Mouse (Mus musculus): ENCODE measurements around the gene Gpr50.
A peak's percentile ranks its signal among the peaks of the same experiment; 100 is the strongest.

Gpr50 gene

DNA sequence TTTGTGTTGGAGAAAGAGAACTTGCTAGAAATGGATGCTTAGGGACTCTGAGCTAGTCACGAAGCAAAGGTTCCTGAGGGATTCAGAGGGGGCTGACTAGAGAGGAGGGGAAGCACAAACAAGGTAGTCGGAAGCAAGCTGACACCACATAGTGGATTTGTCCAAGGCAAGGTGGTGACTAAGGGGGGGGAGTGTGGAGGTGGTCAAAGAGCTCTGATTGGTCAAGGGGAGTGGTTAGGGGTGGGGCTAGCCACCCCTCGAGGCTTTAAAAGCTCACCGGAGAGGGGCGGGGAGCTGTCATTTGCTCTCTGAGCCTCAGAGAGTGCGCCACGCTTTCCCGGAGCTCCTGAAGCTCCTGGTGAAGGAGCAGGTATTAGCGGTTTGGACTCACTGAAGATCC lies at the start of gene Gpr50:
Gene Gpr50, plus strand, starts transcription at position 294 of the 400 bp plus-strand sequence.
- DNase-seq = no peak

DNA sequence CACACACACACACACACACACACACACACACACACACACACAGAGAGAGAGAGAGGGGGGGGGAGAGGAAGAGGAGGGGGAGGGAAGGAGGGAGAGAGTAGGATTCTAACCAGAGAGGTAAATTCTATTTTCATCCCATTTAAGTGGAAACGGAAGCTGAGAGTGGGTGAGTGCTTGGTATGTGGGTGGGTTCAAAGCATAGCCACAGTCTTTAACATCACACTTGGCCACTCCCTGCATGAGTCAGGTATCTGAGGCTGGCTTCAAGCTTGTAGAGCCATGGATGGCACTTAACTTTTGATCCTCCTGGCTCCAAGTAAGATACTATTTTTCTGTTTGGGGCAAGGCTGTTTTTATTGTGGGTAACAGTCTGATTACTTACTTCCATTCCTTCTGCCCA lies 41.2 kb upstream of the Gpr50 start:
- no peak for DNase-seq

DNA sequence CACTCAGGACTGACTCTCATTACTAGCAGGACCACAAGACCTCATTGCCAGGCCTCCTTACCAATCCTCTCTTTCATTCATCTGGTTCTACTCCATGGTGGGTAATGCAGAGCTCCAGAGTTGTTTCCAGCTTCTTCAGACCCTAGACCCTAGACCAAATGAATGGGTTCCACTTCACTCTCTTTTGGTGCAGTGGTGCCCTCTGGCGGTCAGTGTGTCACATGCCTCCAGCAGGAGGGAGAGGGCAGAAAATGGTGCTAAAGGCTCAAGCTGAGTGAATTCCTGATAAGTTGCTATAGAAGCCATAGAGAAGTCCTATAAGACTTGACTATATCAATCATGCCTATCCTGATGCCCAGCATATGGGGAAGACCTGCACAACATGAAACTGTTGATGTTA lies 39.6 kb upstream of the Gpr50 start:
- peak in 1 of 2 experiments; percentile 49 for DNase-seq

DNA sequence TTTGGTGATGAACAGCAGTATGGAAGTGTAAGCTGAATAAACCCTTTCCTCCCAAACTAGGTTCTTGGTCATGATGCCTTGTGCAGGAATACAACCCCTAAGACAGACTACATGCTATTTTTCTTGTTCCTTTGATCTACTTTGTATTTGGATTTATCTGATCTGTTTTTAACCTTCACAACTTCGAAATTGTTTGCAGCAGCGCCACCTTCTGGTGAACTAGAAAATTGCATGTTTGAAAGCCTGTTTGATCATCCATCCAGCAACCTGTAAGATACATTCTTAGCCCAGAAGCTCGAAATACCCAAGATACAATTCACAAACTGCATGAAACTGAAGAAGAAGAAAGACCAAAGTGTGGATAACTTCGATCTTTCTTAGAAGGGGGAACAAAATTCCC lies 35.2 kb upstream of the Gpr50 start:
- peak in 1 of 2 experiments; percentile 23 for DNase-seq

DNA sequence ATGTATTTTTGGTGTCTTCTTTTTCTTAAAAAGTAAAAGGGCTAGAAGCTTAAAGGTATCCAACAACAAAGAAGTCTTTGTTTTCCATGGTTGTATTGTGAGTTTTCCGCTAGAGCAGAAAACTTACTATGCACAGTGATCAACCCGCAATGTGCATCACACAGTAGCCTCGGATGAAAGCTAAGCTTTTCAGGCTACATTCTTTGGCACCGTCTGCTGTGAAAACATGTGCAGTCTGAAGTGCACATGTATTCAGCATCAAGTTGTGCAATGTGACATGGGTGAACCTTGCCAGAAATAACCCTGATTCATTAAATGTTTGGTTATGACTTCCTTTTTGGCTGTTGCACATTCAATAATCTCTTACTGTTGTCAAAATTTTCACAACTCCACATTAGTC lies 32.8 kb upstream of the Gpr50 start:
- no peak for DNase-seq

DNA sequence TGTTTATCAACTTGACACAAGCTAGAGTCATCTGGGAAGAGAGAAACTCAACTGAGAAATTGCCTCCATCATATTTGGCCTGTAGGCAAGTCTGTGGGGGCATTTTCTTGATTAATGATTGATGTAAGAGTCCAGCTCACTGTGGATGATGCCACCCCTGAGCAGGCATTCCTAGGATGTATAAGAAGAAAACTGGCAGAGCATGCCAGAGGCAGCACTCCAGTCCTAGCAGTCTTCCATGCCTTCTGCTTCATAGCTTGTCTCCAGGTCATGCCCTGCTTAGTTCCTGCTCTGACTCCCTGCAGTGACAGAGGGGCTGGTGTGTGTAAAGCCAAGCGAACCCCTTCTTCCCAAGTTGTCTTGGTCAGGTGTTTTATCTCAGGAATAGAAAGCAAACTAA lies 32.3 kb upstream of the Gpr50 start:
- no peak for DNase-seq

DNA sequence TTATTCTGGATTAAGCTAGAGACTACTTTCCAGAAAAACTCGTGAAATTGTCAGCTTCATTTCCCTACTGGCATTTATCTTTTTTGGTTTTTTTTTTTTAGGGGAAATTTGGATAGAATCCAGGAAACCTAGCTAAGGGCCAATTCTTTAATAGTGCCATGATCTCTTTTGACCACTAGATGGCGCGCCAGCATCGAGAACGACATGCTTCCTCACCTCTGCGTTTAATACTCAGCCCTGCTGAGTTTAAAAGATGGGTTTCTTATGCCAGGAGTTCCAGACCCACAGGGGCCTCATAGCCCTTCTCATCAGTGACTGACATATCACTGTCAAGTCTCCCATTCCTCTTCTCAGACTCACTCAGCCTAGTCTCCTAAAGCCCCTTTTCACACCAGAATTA lies 15.5 kb upstream of the Gpr50 start:
- peak in 1 of 2 experiments; percentile 56 for DNase-seq

DNA sequence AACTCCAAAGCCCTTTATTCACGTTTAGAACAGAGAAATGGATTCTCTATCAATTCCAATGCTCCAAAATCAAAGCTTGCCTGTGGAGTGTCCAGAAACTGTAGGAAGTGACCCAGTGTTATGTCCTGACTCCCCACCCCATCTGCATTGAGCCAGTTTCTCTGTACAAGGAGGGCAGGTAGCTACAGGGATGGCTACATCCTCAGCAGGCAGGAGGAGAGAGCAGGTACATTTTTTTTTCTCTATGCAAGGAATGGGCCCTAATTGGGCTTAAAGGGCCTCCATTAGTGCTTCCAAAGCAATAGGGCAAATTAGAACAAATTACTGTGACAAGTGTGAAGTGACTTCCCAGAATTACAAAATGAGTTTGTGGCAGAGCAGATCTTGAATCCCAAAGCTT lies 15.0 kb upstream of the Gpr50 start:
- no peak for DNase-seq

DNA sequence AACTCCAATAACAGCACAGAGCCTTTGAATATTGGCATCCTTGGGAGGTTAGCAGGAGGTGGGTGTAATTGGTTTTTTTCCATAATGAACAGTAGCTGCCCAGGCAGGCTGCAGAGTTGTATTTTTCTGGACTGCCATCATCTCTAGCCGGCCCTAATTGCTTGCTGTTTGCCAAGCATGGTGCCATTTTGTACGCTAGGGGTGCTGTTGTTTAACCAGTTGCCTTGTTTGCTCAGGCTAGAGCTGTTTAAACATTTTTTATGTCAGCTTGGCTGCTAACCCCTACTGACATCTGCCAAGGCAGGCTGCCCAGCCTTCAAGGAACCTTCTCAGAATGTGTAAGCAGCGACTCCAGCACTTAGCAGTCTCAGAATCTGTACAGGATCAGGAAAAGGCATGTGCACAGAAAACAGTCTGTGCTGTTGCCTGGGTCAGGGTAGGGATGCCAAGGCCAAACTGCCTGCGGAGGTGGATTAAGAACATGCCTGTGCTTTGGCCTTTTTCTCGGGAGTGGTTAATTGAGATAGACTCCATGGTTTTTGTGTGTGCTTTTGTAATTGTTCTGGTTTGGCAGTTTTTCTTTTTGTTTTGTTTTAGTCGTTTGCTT lies 14.5 kb upstream of the Gpr50 start:
- DNase-seq = peak; percentile 60 to 63

DNA sequence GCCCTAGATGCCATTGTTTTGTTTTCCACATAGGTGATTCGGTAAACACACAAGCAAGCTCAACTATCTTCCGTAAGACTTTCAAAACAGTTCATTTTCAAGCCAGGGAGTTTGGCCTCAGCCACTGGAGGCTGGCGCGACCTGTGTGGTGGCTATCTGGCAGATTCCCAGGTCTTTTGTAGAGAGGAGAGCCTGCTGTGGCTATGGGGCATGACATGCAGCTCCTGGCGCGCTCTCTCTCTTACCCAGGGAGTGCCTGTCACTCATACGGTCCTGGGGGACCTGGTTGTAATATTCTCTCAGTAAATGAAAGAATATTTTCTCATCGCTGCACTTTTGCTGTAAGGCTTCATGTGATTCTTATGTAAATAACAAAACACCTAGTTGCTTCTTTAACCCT lies 13.5 kb upstream of the Gpr50 start:
- DNase-seq = no peak

DNA sequence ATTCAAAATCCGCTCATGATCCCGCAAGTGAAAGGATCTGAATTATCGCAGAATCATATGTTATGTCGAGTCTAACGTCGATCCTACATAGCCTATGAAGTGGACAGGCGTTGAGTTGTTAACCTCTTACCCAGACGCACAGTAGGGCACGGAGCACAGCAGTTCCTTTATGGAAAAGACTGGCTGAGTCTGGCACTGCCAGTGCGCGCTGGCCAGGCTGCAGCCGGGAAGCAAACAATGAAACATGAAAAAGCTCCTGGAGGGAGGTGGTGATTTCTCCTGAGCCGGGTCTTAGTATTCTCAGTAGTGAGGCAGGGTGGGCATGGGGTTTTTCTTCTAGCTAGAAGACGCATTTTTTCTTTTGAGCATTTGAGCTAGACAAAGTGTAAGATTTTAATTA lies 1.7 kb upstream of the Gpr50 start:
- no peak for DNase-seq

DNA sequence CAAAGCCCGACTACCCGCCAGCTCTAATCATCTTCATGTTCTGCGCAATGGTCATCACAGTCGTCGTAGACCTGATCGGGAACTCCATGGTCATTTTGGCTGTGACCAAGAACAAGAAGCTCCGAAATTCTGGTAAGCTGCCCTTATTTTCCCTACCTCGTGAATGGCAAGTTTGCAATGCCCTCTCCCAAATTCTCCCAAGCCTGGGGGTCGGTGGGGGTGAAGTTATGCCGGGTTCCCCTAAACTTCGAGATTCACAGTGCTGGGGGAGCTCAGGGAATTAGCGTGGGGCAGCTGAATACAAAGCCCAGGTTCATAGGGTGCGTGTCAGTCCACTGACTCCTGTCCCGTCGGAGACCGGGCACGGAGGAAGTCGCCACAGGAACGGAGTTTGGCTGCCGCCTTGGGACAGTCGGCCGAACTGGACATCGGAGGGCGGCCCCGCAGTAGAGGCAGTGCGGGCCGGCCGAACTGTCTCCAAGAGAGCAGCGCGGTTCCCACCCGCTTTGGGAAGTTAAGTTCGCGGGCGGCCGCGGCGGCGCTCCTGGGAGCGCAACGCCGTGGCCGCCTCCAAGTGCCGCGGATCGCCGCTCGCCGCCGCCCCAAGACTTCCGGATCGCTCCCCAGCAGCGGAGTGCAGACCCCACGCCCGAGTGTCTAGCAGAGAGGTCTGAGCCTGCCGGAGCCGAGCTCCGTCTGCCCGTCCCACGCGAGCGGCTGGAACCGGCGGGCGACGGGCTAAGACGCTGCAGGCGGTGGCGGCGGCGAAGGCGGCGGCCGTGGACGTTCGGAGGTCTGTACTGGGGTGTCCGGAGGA lies 612 bp downstream of the Gpr50 start:
- no peak for DNase-seq

DNA sequence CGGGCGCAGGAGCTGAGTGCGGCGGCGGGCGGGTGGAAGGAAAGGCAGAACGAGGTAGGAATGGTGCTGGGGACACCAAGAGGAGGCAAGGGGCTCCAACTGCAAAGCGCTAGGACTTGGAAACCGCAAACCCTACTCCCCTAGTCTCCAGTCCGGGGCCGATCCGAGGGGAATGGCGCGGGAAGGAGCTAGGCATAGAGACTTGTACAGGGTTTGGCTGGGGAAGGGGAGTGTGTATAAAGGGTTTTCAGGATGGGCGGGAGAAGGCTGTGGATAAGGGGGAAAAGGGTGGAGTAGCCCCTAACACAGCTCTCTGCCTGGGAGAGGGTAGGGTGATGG lies 1.2 kb downstream of the Gpr50 start:
- DNase-seq = no peak

DNA sequence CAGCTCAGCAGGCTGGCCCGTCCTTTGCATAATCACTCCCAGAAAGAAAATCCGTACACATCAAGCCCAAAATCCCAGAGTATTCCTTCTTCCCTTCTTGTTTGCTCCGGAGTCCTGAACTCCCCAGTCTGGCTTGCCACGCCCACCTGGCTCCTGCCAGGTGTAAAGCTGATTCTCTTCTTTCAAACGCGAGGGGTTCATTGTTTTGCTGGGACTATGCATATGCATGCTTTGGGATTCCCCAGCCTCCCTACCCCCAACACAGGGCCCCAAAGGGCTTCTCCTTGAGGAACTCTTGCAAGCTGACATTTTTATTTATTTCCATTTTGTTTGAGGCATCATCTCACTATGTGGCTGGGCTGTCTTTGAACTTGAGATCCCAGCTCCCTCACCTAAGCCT lies 6.8 kb downstream of the Gpr50 start:
- no peak for DNase-seq

DNA sequence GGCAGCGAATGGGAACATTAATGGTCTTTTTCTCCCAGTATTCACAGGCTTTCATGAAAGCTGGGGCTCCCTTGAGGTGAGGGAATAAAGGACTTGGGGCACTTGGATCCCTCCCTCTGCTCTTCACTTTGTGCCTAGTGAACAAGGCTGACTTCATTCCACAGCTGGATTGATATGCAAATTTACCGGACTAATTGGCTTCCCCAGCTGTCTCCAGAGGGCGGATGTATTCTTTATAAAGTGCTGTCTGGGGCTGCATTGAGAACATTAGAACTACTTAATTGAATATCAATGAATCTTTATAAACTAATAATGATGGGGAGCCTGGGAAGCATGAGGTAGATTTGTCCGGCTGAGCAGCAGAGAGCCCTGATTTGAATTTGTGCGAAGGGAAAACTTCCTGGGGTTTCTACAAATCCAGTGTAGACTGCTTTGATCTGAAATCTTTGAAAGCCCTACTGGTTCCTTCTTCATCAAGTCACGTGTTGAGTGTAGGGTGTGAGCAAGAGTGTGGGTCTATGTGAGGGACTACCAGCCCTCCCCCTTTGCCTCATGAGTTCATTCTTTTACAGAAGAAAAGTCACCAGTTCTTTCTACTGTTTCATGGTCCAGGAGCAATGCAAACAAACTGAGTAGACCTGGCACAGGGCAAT lies 37.5 kb downstream of the Gpr50 start:
- no peak for DNase-seq
